Mouse (Mus musculus) bone marrow macrophage, adult 2 months (primary cell): ENCODE data around the gene Tmem131. TPM values are rescaled to one million over a fixed set of nuclear protein-coding genes. Genes with fewer than 3 reads are reported as not detected.
"Not testable (repeated sequence)": the region's sequence is repeated elsewhere in the genome, so short reads cannot be mapped to it uniquely, and the experiment has no call there.

Source experiments
- H3K27ac ChIP-seq: 2 replicates; pipeline ENCODE4 v1.5.1; 2012; ENCODE audit warnings: low read depth, low read length; ENCODE audit not compliant: insufficient read depth
- H3K4me1 ChIP-seq: 2 replicates; pipeline ENCODE4 v1.6.1; 2012; ENCODE audit warnings: low read length; ENCODE audit not compliant: control insufficient read depth, insufficient read depth
- H3K4me3 ChIP-seq: 2 replicates; pipeline ENCODE4 v1.5.1; 2012; ENCODE audit warnings: mild to moderate bottlenecking, low read length, moderate library complexity; ENCODE audit not compliant: insufficient read depth
- CTCF ChIP-seq: IDR thresholded peaks from 2 replicates; pipeline ENCODE4 v1.5.1; 2012; ENCODE audit warnings: low read depth, mild to moderate bottlenecking, low read length, moderate library complexity
- POLR2A ChIP-seq: IDR thresholded peaks from 2 replicates; pipeline ENCODE4 v1.6.1; 2012; ENCODE audit warnings: mild to moderate bottlenecking, low read depth, low read length, borderline replicate concordance
- polyA plus RNA-seq: library from polyadenylated mRNA; stranded (reverse); fragments of >200 nt; gene quantifications from 2 replicates; pipeline ENCODE4 v1.2.4, GENCODE M21; 2012; ENCODE audit not compliant: missing spikeins, insufficient read depth, insufficient read length

Gene Tmem131
- polyA plus RNA-seq, 1 experiment, result 38.3 TPM

DNA sequence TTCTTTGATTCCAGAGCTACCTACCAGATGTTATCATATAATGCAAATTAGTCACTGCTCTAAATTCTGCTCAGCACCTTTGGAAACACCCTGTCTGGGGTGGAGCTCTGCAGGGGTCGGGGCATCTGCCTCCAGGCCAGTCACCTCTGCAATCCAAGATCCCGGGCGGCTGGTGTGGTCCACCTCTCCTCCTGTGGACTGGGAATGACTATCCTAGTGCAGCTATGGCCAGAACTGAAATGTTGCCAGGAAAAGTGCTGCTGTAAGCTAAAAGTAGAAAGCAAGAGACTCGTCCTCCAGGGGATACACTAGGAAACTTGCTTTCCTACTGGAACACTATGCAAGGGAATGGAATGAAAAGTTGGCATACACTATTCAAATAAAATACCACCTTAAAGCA lies 22.7 kb downstream of the Tmem131 start:
- peaks cover 56% of the 10 kb centered on the region for H3K4me1 ChIP-seq
- no peak for TF ChIP-seq CTCF
- TF ChIP-seq POLR2A, result no peak
- H3K4me3 ChIP-seq, result no peak overlapping the region
- no peak overlapping the region for H3K27ac ChIP-seq

- peaks cover 56% of the 10 kb centered on the region for H3K4me1 ChIP-seq
- H3K4me3 ChIP-seq, result no peak overlapping the region
- TF ChIP-seq POLR2A, result no peak
- no peak overlapping the region for H3K27ac ChIP-seq
Observed at GRCm38 (mm10) chr1:36920154-36920716, 23.2 kb downstream of the Tmem131 start.

GRCm38 (mm10) chr1:36919728-36920127 lies 23.7 kb downstream of the Tmem131 start:
- Histone ChIP-seq H3K4me3 (no peak overlapping the region), H3K27ac (no peak overlapping the region), H3K4me1 (peaks cover 58% of the 10 kb centered on the region)
- TF ChIP-seq POLR2A (no peak), CTCF (no peak)

GRCm38 (mm10) chr1:36917423-36917822 lies 26.0 kb downstream of the Tmem131 start:
- Histone ChIP-seq H3K27ac (no peak overlapping the region), H3K4me1 (peaks cover 49% of the 10 kb centered on the region), H3K4me3 (no peak overlapping the region)
- no peak for TF ChIP-seq CTCF
- no peak for TF ChIP-seq POLR2A

DNA sequence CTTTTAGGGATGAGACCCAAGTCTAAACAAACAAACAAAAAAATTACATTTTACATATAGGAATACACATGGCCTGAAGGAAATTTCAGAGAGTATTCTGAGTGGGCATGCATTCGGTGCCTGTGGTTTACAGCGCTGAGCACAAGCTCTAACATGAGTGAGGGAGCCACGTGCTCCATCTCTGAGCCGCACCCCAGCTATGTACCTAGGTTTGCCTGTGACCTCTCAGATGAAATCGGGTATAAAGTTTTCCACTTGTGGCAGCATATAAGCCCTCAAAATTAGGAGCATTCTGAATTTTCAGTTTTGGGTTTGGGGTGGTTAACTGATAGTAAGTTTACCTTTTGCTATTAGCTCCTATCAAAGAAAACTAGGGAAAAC lies 28.3 kb downstream of the Tmem131 start:
- no peak overlapping the region for H3K27ac ChIP-seq
- no peak overlapping the region for H3K4me3 ChIP-seq
- H3K4me1 ChIP-seq, result peaks cover 39% of the 10 kb centered on the region
- TF ChIP-seq CTCF (no peak), POLR2A (no peak)

GRCm38 (mm10) chr1:36914455-36915199 lies 28.8 kb downstream of the Tmem131 start:
- TF ChIP-seq CTCF, result no peak
- no peak for TF ChIP-seq POLR2A
- Histone ChIP-seq H3K4me1 (peaks cover 34% of the 10 kb centered on the region), H3K4me3 (peak overlapping the region; percentile 23; the same call in 1 of the 2 replicates), H3K27ac (peak overlapping the region; percentile 67)

DNA sequence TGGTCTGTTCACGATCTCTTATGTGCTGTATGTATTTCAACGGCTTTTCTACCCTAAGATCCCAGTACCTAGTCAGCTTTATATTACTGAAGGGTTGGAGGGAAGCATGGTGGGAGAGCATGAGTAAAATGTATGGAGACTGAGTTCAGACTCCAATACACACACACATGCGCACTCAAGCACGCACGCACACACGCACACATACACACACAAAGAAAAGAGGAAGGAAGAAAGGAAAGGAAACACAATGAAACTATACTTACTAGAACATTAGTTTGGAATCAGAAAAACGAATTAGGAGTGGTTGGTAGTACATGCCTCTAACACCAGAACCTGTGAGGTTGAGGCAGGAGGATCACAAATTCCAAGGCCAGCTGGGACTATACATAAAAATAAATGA lies 29.7 kb downstream of the Tmem131 start:
- Histone ChIP-seq H3K4me1 (peaks cover 33% of the 10 kb centered on the region), H3K4me3 (no peak overlapping the region), H3K27ac (peak overlapping the region; percentile 24; the same call in 1 of the 2 replicates)
- TF ChIP-seq POLR2A, result no peak
- no peak for TF ChIP-seq CTCF

DNA sequence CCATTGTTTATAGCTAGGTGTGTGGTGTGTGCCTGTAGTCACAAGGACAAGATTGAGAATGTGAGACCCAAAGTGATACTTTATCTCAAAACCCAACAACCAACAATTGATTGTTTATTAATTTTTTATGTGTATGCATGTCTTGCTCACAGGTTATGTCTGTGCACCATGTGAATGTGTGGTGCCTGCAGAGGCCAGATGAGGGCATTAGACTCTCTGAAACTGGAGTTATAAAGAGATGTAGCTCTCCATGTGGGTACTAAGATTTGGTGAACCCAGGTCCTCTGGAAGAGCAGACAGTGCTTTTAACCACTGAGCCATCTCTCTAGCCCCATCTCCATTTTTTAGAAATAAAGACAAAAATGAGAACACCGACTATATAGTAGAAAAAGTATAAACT lies 31.2 kb downstream of the Tmem131 start:
- H3K4me1 ChIP-seq, result peaks cover 21% of the 10 kb centered on the region
- no peak for TF ChIP-seq POLR2A
- no peak for TF ChIP-seq CTCF
- no peak overlapping the region for H3K27ac ChIP-seq
- H3K4me3 ChIP-seq, result no peak overlapping the region

DNA sequence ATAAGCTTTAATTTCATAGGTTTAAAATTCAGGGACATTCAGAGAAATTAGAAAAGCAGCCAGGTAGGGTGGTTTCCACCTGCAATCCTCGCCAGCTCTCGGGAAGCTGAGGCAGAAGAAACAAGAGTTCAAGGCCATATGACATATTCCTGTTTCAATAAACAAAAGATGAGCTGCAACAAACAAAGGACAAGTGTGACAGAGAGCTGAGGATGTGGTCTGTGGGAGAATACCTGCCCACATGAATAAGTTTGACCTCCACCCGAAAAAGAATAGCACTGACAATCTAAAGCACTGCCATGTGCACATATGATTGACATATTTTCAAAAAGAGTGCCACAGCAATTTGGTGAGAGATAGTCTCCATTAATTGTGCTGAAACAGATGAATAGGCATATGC lies 31.9 kb downstream of the Tmem131 start:
- Histone ChIP-seq H3K4me1 (peaks cover 16% of the 10 kb centered on the region), H3K4me3 (no peak overlapping the region), H3K27ac (no peak overlapping the region)
- TF ChIP-seq POLR2A (no peak), CTCF (no peak)

- no peak for TF ChIP-seq CTCF
- no peak for TF ChIP-seq POLR2A
- no peak overlapping the region for H3K27ac ChIP-seq
- no peak overlapping the region for H3K4me3 ChIP-seq
- H3K4me1 ChIP-seq, result peaks cover 17% of the 10 kb centered on the region
Observed at GRCm38 (mm10) chr1:36910397-36910796, 33.1 kb downstream of the Tmem131 start.

- peaks cover 18% of the 10 kb centered on the region for H3K4me1 ChIP-seq
- H3K27ac ChIP-seq, H3K4me3 ChIP-seq: not testable (repeated sequence)
Observed at GRCm38 (mm10) chr1:36909965-36910364, 33.5 kb downstream of the Tmem131 start.
